Mouse (Mus musculus) hindlimb bud, embryonic 11.5 days (tissue): Measurements from ENCODE around the gene Awat2.
"Not testable (repeated sequence)": the region's sequence is repeated elsewhere in the genome, so short reads cannot be mapped to it uniquely, and the experiment has no call there.

Experiments used
- DNase-seq: peaks from one replicate; pipeline ENCODE4 v3.0.0-alpha.2; 2012; ENCODE audit warnings: low read depth, low spot score; ENCODE audit errors: extremely low spot score

Gene Awat2

DNA sequence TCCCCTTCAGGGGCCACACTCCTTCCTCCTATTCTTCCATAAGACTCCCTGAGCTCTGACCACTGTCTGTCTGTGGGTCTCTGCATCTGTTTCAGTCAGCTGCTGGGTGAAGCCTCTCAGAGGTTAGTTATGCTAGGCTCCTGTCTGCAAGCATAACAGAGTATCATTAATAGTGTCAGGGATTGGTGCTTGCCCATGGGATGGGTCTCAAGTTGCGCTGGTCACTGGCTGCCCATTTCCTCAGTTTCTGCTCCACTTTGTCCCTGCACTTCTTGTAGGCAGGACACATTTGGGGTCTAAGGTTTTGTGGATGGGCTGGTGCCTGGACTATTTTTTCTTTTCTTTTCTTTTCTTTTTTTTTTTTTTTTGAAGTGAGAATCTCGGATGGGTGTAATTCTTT, at the start of gene Awat2:
TSS of gene Awat2 (minus strand) at position 101 of the 400 bp plus-strand sequence.
- not testable (repeated sequence) for DNase-seq

DNA sequence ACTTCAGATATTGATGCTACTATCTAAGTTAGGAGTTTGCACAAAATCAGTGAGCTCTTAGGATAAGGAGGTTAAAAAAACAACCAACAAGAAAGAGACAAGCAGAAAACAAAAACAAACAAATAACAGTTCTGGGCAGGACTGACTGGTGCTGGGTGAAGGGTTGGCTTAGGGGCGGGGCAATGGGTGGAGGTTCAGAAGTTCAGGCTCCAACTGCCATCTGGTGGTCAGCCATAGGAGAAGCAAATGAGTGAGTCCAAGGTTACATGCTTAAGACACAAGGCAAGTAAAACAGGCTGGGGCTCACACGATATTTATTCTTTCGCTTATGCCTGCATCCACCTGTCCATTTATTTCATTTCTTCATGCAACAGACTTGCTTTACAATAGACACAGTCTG, 37.8 kb upstream of the Awat2 start:
- DNase-seq, result peak; percentile 20

DNA sequence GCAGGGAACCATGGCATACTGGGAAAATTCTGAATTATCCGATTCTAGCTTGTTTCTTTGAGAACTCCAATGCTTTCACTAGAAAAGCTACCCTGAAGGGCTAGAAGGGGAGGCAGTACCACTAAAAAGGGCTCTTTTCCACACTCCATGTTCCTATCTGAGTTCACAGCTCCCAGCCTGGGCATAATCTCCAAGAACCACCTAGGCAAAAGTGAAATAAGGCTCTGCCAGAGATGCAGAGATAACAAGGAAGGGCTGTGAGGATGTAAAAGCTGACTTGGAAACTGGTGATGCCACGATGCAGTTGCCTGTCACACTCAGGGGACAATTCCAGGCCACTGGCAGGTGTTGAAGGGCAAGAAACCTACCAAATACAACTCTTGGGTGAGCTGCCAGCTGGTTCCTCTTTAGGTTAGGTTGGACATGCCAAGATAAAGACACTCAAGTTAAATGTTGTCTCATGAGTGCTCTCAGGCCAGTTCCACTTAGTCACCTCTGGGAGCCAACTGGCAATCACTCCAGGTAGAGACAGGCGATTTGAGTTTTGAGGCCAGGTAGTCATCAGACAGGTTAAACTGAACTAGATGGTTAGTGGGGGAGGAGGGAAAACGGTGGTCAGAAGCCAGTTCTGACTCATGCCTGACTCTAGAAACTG, 33.2 kb upstream of the Awat2 start:
- DNase-seq, result no peak

DNA sequence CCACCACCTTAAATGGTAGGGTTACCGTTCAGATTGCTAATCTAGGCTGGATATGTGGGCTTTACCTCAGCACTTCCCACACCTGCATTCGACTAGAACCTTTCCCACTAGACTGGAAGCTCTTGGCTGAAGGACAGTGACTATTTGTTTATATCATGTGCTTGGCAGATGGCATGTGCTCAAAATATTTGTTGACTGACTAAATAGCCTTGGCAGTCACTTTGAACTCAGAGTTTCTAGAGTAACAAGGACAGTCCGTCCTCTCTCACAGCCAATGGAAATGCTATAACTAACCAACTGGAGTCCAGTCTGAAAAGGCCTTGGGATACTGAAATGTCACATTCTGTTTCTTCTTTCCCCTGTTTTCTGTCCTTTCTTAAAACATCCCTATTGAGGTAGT, 29.0 kb upstream of the Awat2 start:
- DNase-seq, result no peak

DNA sequence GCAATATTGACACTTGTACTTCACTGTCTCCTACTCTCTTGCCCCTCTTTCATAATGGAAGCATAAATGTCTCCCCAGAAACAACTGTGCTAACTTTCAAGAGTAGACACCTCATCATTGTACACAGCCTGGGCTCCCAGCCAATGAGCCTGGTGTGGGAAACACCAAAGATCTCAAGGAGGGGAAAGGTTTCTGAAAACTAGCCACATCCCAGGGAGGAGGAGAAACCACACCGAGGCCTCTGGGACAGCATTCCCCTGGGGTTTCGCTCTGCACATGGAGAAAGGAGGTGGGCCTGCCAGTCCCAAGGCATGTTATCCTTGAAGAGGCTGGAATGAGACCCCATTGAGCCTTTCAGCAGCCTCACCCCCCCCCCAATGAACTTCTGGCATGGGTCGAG, 27.6 kb upstream of the Awat2 start:
- no peak for DNase-seq

DNA sequence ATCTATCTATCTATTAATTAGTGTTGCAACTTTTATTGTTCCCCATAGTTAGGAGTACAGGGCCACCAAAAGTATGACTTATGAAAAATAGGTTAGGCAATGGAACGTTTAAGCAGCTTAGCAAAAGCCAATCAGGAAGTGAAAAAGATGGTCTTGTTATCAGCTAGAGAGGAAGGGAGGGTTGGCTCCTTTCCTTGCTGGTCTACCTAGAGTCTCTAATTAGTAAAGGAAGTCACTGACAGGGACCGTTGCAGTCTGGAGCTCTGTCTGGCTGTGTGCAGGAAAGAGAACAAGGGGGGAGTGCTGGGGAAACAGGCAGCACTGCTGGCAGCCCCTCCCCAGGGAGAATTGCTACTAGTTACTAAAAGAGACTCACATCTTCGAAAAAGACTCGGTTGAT, 25.5 kb upstream of the Awat2 start:
- DNase-seq, result no peak

DNA sequence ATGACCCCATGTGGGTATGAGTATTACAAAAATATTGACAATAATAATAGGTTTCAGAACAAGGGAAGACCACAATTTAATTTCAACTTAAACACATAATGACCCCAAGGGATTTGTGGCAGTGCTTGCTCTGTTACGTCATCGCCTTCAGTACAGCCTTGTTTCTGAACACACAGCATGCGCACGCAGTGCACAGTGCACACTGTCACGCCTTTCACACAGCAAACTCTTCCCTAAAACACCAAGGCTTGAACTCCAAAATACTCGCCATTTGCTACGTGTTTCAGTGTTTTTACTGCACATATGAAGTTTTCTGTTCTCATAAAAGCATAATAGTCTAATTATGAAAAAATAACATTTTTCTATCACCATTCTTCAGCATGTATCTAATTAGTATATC, 1.0 kb upstream of the Awat2 start:
- DNase-seq, result no peak

DNA sequence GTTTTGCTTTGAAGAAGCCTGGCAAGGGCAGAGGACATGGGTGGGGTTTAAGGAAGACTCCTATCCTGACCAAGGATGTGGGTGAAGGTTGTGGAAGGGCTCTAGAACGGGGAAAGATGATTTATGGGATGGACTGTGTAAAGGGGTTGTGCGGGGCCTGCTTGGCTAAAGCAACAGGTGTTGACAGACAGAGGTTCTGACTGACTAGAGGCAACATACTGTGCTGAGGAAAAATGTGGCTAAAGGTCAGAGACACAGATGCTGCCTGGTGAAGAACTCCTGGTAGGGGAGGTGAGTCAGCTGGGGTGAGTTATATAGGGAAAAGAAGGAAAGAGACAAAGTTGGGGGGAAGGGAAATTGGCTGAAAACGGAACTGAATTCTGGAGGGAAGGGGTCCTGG, 10.2 kb downstream of the Awat2 start:
- no peak for DNase-seq

DNA sequence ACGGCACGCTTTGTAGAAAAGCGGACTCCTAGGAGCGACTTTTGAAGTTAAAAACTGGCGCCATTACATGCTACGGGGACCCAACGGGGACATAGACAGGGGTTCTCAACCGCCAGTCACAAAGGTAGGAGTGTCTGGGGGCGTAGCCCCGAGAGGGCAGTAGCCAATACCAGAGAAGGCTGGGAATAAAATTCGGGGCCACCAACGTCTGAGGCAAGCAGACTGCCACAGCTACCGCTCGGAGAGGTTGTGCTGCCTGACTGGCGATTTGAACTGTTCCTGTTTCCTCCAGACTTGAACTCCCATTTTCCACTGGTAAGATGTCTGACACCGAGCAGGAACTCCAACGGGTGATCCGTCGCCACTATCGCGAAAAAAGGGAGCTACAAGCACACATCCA, 13.8 kb downstream of the Awat2 start, which contains the start of gene Otud6a:
TSS of gene Otud6a (plus strand) at position 321 of the 400 bp plus-strand sequence.
- DNase-seq, result no peak

DNA sequence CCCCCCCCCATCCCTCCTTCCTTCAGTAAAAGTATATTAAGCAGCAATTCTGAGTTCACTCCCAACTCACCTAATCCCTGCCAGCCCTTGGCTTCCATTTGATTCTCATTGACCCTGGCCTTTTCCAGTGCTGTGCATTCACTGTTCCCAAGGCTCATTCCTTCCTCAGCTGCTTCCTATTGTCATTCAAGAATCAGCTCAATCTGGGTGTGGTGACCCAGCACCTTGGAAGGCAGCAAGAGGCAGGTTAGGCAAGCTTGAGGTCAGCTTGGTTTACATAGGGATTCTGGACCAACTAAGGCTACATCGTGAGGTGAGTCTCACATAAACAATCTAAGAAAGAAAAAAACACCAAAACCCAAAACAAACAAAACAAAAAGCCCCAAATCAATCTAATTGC, 33.3 kb downstream of the Awat2 start:
- no peak for DNase-seq

DNA sequence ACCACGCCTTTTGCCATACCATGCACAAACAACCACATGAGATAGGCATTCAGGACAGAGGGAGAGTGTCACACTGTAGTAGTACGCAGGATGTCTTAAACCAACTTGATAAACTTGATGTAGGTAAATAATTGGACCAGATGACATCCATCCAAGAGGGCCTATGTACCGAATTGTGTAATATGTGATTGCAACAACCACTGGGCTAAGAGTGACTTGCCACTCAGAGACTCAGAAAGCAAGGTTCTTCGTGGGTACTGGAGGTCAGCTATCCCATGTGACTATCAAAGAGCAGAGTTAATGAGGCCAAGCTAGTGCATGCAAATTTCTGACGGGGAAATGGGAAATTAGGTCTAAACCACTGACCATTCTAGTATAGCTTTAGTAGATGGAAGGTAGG, 40.9 kb downstream of the Awat2 start:
- DNase-seq, result no peak

DNA sequence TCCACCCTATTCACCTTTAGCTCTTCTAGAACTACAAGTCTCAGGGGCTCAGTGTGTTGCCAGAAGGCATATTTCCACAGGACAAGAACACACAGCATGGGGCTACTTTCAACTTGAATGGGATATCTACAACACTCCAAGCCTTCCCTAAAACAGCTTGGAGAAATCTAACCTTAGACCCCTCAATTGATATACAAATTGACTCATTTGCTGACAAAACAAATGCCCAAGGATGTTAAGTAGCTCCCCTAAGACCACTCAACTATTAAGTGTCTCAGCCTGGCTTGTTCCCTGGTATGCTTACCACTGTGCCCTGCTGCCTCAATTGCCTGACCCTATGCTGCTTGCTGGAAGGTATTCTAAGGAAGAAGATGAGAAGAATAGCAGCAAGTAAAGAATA, 41.6 kb downstream of the Awat2 start:
- no peak for DNase-seq

DNA sequence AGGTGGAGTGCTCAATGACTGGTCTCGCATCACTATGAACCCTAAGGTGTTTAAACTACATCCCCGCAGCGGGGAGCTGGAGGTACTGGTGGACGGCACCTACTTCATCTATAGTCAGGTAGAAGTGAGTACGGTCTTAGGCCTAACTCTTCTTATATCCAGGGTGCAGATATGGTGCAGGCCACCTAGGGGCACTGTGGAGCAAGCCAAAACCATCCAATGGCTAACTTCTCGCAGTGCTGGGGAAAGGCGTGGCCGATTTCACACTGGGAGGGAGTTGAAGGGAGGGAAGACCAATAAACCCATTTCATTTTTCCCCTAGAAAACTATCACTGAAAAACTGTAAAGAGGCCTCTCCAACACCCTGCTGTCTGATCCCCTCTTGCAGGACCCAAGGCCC, 47.5 kb downstream of the Awat2 start:
- no peak for DNase-seq

DNA sequence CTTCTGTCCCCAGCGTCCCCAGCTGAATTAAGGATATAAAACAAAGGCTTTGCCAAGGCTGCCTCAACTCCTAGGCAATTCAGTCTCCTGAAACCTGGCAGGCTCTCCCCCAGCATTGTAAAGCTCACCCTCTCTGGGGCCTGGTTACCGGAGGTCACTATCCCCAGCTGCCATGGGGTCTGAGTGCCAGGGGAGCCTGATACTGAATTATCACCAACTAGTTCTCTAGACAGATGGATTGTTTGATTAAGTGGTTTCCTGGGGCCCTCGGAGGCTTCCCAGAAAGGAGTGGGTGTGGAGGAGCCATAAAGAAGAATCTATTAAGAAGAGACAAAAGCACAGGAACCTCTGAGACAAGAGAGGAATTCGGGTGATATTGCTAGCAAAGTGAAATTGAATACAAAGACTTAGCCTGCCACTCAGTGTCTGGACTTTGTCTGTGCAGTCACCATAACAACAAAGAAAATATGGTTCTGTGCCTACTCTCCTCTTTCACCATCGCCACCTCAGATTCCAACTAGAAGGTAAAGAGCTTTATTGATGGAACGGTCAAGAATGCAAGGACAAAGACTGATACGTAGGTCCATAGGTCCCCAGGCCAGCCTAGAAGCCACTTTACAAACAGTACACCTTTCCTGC, 48.2 kb downstream of the Awat2 start:
- DNase-seq, result no peak

DNA sequence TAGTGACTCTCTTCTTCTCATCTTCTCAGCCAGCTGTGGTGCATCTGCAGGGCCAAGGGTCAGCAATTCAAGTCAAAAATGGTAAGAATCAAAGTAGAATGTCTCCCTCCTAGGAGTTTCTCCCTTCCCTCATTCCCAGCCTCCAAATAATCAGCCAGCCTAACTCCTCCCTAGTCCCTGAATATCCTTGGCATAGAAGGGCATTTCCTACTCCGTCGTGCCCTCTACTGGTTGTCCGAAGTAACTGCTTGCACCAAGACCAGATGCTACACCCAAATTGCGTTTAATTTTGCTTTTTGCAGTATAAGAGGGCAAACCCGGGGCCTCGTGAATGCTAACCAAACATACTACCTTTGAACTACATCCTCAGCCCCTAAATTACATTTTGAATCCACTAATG, 50.2 kb downstream of the Awat2 start:
- peak; percentile 8 for DNase-seq

DNA sequence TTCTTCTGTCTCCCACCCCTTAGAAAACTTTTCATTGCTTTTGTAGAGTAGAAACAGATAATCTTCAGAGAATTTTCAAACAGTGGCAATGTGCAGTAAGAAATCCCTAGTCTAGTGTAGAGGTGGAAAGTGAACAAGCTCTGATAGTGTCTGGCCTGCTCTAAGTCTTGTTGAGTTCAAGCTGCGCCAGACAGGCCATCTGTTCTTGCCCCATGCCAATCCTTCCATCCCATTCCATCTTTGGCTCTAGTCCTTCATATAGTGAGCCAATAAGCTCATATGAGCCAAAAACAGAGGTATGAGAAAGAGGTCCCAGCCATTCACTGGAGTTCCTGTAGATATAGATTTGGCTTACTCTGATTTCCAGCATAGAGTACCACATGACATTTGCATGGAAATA, 52.6 kb downstream of the Awat2 start:
- DNase-seq, result no peak

DNA sequence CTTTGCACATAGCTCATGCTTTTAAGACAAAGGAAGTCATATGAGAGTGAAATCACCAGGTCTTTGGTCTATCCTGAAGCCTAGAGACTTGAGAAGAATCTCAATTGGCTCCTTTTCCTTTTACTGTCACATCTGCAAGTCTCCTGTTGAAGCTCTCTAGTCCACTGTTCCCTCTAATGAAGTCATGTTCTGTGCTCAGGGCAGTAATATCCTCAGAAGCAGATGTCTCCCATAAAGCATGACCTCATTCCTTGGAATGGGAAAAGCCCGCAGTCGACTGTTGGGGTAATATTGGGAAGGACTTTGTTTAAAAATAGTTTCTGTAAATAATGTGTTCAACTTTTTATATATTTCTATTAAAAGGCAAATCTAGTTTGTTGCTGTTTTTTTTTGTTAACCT, 85.5 kb downstream of the Awat2 start:
- DNase-seq, result no peak
